Mouse (Mus musculus): ENCODE data around the gene Mrto4.

DNA sequence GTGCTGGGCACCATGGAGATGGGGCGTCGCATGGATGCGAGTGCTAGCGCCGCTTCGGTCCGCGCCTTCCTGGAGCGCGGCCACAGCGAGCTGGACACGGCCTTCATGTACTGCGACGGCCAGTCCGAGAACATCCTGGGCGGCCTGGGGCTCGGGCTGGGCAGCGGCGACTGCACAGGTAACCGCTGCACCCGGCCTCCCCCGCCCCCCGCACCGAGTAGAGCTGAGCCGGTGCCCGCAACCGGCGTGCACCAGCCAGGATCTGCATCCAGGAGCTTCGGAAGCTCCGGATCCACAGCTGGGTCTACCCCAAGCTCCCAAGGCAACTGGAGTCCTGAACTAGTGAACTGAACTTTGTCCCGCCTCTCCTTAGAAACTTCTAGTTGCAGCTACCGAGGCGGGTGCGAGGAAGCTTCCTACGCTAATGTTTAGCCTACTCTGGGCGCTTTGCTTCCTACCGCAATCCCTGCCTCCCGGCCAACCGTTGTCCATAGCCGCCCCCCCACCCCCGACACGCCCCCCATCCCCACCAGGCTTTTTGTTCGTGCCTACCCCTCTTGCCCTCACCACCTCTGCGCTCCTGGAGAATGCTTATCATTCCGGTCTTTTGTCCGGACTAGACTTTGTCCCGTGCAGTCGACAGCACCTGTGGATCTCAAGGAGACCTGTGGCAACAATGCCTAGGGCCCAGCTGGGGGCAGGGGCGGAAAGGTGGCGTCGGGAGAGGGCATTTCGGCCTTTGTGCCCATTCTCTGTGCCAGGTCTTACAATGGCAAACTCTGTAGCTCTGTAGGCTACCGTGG lies 41.3 kb downstream of the Mrto4 start:
- TF ChIP-seq CTCF (IDR thresholded peaks at IDR 0.05; ENCODE audit: control insufficient read depth, insufficient read depth, insufficient read length), result no peak
- TF ChIP-seq MYOG (IDR thresholded peaks at IDR 0.05; ENCODE audit: control insufficient read depth, extremely low read depth, insufficient read length), result no peak
- no peak for TF ChIP-seq MAX (IDR thresholded peaks at IDR 0.05)
- no peak for TF ChIP-seq USF1 (IDR thresholded peaks at IDR 0.05; ENCODE audit: low read depth)
- no peak for TF ChIP-seq MYOD1 (IDR thresholded peaks at IDR 0.05; ENCODE audit: control insufficient read depth, insufficient read length, low read depth)
- no peak for TF ChIP-seq CEBPB (IDR thresholded peaks at IDR 0.05; ENCODE audit: low read depth)
- no peak for TF ChIP-seq FOSL1 (IDR thresholded peaks at IDR 0.05; ENCODE audit: insufficient read depth, low read length, poor library complexity, severe bottlenecking)
